Mouse (Mus musculus): ENCODE data around the gene Timp2. TPM values are rescaled to one million over a fixed set of nuclear protein-coding genes. Genes with fewer than 3 reads are reported as not detected.

Gene Timp2
- polyA plus RNA-seq, 1 experiment from 2014 or later, result 84.6 TPM

Other genes starting within 250 kb of the Timp2 start
- gene Dnah17, start 225.1 kb downstream of the Timp2 start, polyA plus RNA-seq (2015; fragmentation: Nextera tagmentation; extraction: Ambion mirVana), result 0.16 and 0.19 TPM in 2 replicates
- 17.9 and 18.2 TPM in 2 replicates for gene Cyth1, start 107.1 kb downstream of the Timp2 start, polyA plus RNA-seq (2015; fragmentation: Nextera tagmentation; extraction: Ambion mirVana)
- gene Usp36, start 65.5 kb downstream of the Timp2 start, polyA plus RNA-seq (2015; fragmentation: Nextera tagmentation; extraction: Ambion mirVana), result 21.4 and 24.8 TPM in 2 replicates
- gene Cep295nl, start 13.2 kb downstream of the Timp2 start, polyA plus RNA-seq (2015; fragmentation: Nextera tagmentation; extraction: Ambion mirVana), result 0.37 and 0.39 TPM in 2 replicates
- 14.9 and 18.1 TPM in 2 replicates for gene Lgals3bp, start 46.4 kb upstream of the Timp2 start, polyA plus RNA-seq (2015; fragmentation: Nextera tagmentation; extraction: Ambion mirVana)
- gene Cant1, start 63.3 kb upstream of the Timp2 start, polyA plus RNA-seq (2015; fragmentation: Nextera tagmentation; extraction: Ambion mirVana), result 30.6 and 30.9 TPM in 2 replicates
- 8.2 and 8.3 TPM in 2 replicates for gene C1qtnf1, start 72.5 kb upstream of the Timp2 start, polyA plus RNA-seq (2015; fragmentation: Nextera tagmentation; extraction: Ambion mirVana)
- 6.1 and 7.5 TPM in 2 replicates for gene Engase, start 121.1 kb upstream of the Timp2 start, polyA plus RNA-seq (2015; fragmentation: Nextera tagmentation; extraction: Ambion mirVana)

Measured in kidney, embryonic 16.5 days (tissue).